Mouse (Mus musculus): ENCODE measurements around the gene Padi2. TPM values are rescaled to one million over a fixed set of nuclear protein-coding genes. Genes with fewer than 3 reads are reported as not detected.

Gene Padi2
- polyA plus RNA-seq, 1 experiment, result 4.7 TPM

DNA sequence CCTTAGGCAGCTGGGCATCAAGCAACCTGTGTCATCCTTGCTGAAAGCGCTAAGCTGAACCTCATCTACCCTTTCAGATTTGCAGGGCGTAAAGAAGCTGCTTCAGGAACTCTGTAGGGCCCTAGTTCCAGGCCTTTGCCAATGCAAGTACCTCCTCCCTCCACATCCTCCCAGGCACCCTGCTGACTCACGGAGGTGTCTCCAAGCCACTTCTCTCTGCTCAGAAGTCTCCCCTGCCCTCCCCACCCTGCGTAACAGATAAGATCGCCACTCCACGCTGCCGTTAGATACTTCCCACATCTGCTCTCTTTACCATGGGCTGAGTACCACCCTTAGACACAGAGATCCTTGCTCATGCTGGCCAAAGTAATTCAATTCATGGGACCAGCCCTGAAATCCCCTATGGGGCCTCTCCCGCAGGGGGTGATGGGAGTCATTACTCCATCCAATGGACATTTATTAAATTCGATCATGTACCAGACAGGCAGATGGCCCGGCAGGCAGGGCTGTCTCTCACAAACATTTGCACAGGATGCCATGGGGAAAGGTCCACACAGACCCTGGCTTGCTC, 24.8 kb downstream of the Padi2 start:
- no peaks in the 10 kb centered on the region for H3K4me1 ChIP-seq (ENCODE audit: control insufficient read depth, insufficient read depth, low read length)
- no peak for DNase-seq
- WGBS, result 43% methylated on average over 10 of the region's 10 CpGs
- TF ChIP-seq CTCF (IDR thresholded peaks at IDR 0.05; ENCODE audit: insufficient read depth, low read length) (no peak), POLR2A (IDR thresholded peaks at IDR 0.05; ENCODE audit: borderline replicate concordance, extremely low read depth, low read depth, low read length) (no peak)
- H3K4me3 ChIP-seq (replicated peaks; ENCODE audit: extremely low read depth, low read depth, low read length), result no peak overlapping the region

- Histone ChIP-seq H3K4me1 (ENCODE audit: control insufficient read depth, insufficient read depth, low read length) (no peaks in the 10 kb centered on the region), H3K4me3 (replicated peaks; ENCODE audit: extremely low read depth, low read depth, low read length) (no peak overlapping the region)
- TF ChIP-seq POLR2A (IDR thresholded peaks at IDR 0.05; ENCODE audit: borderline replicate concordance, extremely low read depth, low read depth, low read length), result no peak
- no peak for TF ChIP-seq CTCF (IDR thresholded peaks at IDR 0.05; ENCODE audit: insufficient read depth, low read length)
- WGBS, result 80% methylated on average over 9 of the region's 9 CpGs
- no peak for DNase-seq
Measured at GRCm38 (mm10) chr4:140935643-140936042, 29.5 kb downstream of the Padi2 start.

DNA sequence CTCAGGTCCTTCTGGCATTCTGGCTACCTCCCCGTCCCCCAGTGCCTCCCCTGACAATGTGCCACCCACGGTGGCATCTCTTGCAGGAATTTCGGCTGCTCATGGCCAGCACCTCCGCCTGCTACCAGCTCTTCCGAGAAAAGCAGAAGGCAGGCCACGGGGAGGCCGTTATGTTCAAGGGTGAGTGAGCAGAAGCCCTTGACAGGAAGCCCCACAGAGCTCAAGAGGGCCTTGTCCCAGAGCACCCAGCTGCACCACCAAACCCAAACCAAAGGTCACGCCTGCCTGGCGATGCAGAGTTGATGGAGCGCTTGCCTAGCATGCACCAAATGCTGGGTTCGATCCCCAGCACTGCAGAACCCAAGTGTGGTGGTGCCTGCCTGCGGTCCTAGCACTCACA, 38.2 kb downstream of the Padi2 start:
- Histone ChIP-seq H3K4me3 (replicated peaks; ENCODE audit: extremely low read depth, low read depth, low read length) (no peak overlapping the region), H3K4me1 (ENCODE audit: control insufficient read depth, insufficient read depth, low read length) (no peaks in the 10 kb centered on the region)
- TF ChIP-seq CTCF (IDR thresholded peaks at IDR 0.05; ENCODE audit: insufficient read depth, low read length) (no peak), POLR2A (IDR thresholded peaks at IDR 0.05; ENCODE audit: borderline replicate concordance, extremely low read depth, low read depth, low read length) (no peak)
- DNase-seq, result no peak
- 77% methylated on average over 12 of the region's 12 CpGs for WGBS

DNA sequence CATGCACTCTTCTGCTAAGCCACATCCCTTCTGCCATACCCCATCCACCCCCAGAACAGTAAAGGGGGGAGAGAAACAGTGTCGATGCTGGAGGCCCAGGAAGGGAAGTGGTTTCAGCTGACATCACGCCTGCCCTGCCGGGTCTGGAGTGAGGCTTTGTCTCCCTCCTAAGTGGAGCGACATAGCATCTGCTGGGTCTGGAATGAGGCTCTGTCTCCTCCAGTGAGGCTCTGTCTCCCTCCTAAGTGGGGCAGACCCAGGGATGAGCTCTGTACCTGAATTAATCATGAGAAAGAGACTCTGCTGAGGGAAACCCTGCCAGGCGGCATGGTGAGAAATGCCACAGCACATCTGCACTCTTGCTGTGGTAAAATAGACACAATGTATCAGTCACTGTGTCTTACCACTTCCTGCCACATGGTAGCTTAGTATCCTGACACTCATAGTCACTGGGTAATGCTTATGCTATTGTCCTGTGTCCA, 38.9 kb downstream of the Padi2 start:
- WGBS, result 75% methylated on average over 5 of the region's 5 CpGs
- Histone ChIP-seq H3K4me3 (replicated peaks; ENCODE audit: extremely low read depth, low read depth, low read length) (no peak overlapping the region), H3K4me1 (ENCODE audit: control insufficient read depth, insufficient read depth, low read length) (no peaks in the 10 kb centered on the region)
- DNase-seq, result no peak
- TF ChIP-seq CTCF (IDR thresholded peaks at IDR 0.05; ENCODE audit: insufficient read depth, low read length) (no peak), POLR2A (IDR thresholded peaks at IDR 0.05; ENCODE audit: borderline replicate concordance, extremely low read depth, low read depth, low read length) (no peak)

- Histone ChIP-seq H3K4me1 (ENCODE audit: control insufficient read depth, insufficient read depth, low read length) (no peaks in the 10 kb centered on the region), H3K4me3 (replicated peaks; ENCODE audit: extremely low read depth, low read depth, low read length) (no peak overlapping the region)
- DNase-seq, result no peak
- no peak for TF ChIP-seq POLR2A (IDR thresholded peaks at IDR 0.05; ENCODE audit: borderline replicate concordance, extremely low read depth, low read depth, low read length)
- WGBS, result 80% methylated on average over 4 of the region's 4 CpGs
Measured at GRCm38 (mm10) chr4:140945571-140945970, 39.4 kb downstream of the Padi2 start.

- TF ChIP-seq CTCF (IDR thresholded peaks at IDR 0.05; ENCODE audit: insufficient read depth, low read length), result no peak
- no peak for TF ChIP-seq POLR2A (IDR thresholded peaks at IDR 0.05; ENCODE audit: borderline replicate concordance, extremely low read depth, low read depth, low read length)
Measured at GRCm38 (mm10) chr4:140946048-140946447, 39.9 kb downstream of the Padi2 start.

DNA sequence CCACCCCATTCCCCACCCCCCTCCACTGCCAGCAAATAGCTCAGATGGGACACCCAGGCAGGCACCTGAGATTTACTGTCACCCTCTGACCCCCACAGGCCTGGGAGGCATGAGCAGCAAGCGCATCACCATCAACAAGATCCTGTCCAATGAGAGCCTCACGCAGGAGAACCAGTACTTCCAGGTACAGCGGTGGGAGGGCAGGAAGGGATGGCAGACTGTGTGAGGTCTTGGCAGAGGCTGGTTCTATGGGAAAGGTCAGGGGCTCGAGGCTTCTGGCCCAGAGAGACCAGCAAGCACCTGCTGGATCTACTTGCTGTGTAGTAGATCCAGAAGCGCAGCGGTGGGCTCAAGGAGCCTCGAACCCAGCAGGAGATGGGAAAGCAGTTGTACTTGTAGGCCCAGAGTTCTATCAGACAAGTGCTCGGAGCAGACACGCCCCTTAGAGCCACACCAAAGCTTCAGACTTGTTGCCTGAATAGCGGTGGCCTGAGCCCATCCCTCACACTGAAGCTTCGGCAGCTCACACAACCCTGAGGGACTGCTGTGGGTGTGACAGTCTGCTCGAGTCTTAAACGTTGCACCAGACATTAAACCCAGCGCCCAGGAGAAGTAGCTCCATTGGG, 40.5 kb downstream of the Padi2 start:
- no peak for DNase-seq
- TF ChIP-seq CTCF (IDR thresholded peaks at IDR 0.05; ENCODE audit: insufficient read depth, low read length), result no peak
- no peak for TF ChIP-seq POLR2A (IDR thresholded peaks at IDR 0.05; ENCODE audit: borderline replicate concordance, extremely low read depth, low read depth, low read length)
- Histone ChIP-seq H3K4me3 (replicated peaks; ENCODE audit: extremely low read depth, low read depth, low read length) (no peak overlapping the region), H3K4me1 (ENCODE audit: control insufficient read depth, insufficient read depth, low read length) (no peaks in the 10 kb centered on the region)
- WGBS, result 67% methylated on average over 14 of the region's 14 CpGs

More at GRCm38 (mm10) chr4:140946048-140946447, 39.9 kb downstream of the Padi2 start:
- Histone ChIP-seq H3K4me1 (ENCODE audit: control insufficient read depth, insufficient read depth, low read length) (no peaks in the 10 kb centered on the region), H3K4me3 (replicated peaks; ENCODE audit: extremely low read depth, low read depth, low read length) (no peak overlapping the region)
- 34% methylated on average over 4 of the region's 4 CpGs for WGBS
- no peak for DNase-seq

GRCm38 (mm10) chr4:140947487-140948440, 41.6 kb downstream of the Padi2 start:
- no peaks in the 10 kb centered on the region for H3K4me1 ChIP-seq (ENCODE audit: control insufficient read depth, insufficient read depth, low read length)
- DNase-seq, result no peak
- no peak overlapping the region for H3K4me3 ChIP-seq (replicated peaks; ENCODE audit: extremely low read depth, low read depth, low read length)
- WGBS, result 68% methylated on average over 12 of the region's 12 CpGs
- TF ChIP-seq POLR2A (IDR thresholded peaks at IDR 0.05; ENCODE audit: borderline replicate concordance, extremely low read depth, low read depth, low read length) (no peak), CTCF (IDR thresholded peaks at IDR 0.05; ENCODE audit: insufficient read depth, low read length) (no peak)

GRCm38 (mm10) chr4:140948481-140948880, 42.3 kb downstream of the Padi2 start:
- DNase-seq, result no peak
- WGBS, result 64% methylated on average over 6 of the region's 6 CpGs
- TF ChIP-seq POLR2A (IDR thresholded peaks at IDR 0.05; ENCODE audit: borderline replicate concordance, extremely low read depth, low read depth, low read length) (no peak), CTCF (IDR thresholded peaks at IDR 0.05; ENCODE audit: insufficient read depth, low read length) (no peak)
- H3K4me1 ChIP-seq (ENCODE audit: control insufficient read depth, insufficient read depth, low read length), result no peaks in the 10 kb centered on the region
- no peak overlapping the region for H3K4me3 ChIP-seq (replicated peaks; ENCODE audit: extremely low read depth, low read depth, low read length)
